8 mouse cellular contexts compared by ENCODE assay signal in the genomic region with DNA sequence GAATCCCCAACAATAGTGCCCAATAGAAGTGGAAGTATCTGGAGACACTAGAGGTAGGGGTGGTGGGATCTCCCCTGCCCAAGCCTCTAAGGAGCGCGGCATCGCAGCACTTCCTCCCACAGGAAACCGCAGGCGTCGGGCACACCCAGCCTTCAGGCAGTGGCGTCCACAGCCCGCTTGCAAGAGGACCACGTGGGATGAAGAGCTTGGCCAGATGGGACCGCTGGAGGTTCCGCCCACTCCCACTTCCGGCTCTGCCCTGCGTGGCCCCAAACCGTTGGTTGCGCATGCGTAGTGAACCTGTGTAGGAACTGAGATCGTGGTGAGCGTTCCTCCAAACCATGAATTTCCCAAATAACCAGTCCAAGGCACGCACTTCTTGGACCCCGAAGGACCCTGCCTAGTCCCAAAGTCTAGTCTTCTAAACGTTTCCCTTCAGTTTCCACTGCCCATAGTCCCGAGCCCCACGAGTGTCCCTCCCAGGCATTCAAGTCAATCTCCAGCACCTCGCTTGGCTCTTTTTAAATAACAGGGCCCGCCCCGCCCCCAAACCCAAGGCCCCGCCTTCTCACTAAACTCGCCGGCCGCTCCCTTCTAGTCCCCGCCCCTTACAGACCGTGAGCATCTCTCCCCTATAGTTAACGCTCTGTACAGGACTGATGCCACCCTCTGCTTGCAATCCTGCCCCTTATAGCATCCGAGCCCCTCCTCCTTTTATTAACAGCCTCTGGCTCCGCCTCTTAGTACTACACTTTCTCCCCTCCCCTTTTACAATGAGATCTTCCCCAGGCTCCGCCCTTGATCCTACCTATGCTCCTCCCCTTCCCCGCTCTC. TPM values are rescaled to one million over a fixed set of nuclear protein-coding genes. Genes with fewer than 3 reads are reported as not detected.
DNase-seq lines count a peak whose midpoint lies in the region; ATAC-seq lines count a peak whose summit lies in the region.

No protein-coding gene starts in this region.

- 0 out of 2 replicates have a peak, but pooled peaks cover 8% of the 10 kb centered on the region for H3K36me3 ChIP-seq in heart, embryonic 10.5 days
- no peaks in the 10 kb centered on the region for H3K36me3 ChIP-seq in kidney, embryonic 15.5 days

- WGBS in heart, embryonic 10.5 days: 1% methylated on average over 37 of the region's 37 CpGs
- under 1% methylated on average over 37 of the region's 37 CpGs for WGBS in kidney, embryonic 15.5 days

- peak; percentile 100 for DNase-seq in 416B (ENCODE audit: low read depth)
- DNase-seq in brain, adult 2 months (ENCODE audit: low read depth, low spot score): peak; percentile 98
- DNase-seq in heart, embryonic 10.5 days (ENCODE audit: low spot score): peak; percentile 98
- peak; percentile 94 for DNase-seq in liver
- DNase-seq in spleen, postnatal 4 days (ENCODE audit: low spot score in 2 of 2): peak; percentile 93 to 95

- peaks cover 36% of the 10 kb centered on the region for H3K27me3 ChIP-seq in heart, embryonic 10.5 days (ENCODE audit: insufficient read depth, poor library complexity, severe bottlenecking)
- H3K27me3 ChIP-seq in kidney, embryonic 15.5 days: no peaks in the 10 kb centered on the region

- peak overlapping the region; percentile 26 for H3K9ac ChIP-seq in kidney, embryonic 15.5 days

- H3K27ac ChIP-seq in heart, embryonic 10.5 days: peak overlapping the region; percentile 85
- peak overlapping the region; percentile 98 for H3K27ac ChIP-seq in kidney, embryonic 15.5 days

- H3K4me2 ChIP-seq in kidney, embryonic 15.5 days: peak overlapping the region; percentile 73

- ATAC-seq in erythroblast, adult 5-6 weeks (replicated peaks; ENCODE audit: low FRiP score, poor library complexity, severe bottlenecking): peak; percentile 83
- ATAC-seq in kidney, embryonic 15.5 days (replicated peaks; ENCODE audit: low FRiP score): peak; percentile 93
- ATAC-seq in monocyte, adult 5-6 weeks (replicated peaks; ENCODE audit: insufficient number of reproducible peaks, low FRiP score, low TSS enrichment, poor library complexity, severe bottlenecking): peak; percentile 74

- H3K4me3 ChIP-seq in heart, embryonic 10.5 days: peak overlapping the region; percentile 57
- H3K4me3 ChIP-seq in kidney, embryonic 15.5 days (replicated peaks): peak overlapping the region; percentile 50

- peaks cover 47% of the 10 kb centered on the region for H3K4me1 ChIP-seq in heart, embryonic 10.5 days
- peaks cover 59% of the 10 kb centered on the region for H3K4me1 ChIP-seq in kidney, embryonic 15.5 days

- H3K9me3 ChIP-seq in heart, embryonic 10.5 days: no peaks in the 10 kb centered on the region
- no peaks in the 10 kb centered on the region for H3K9me3 ChIP-seq in kidney, embryonic 15.5 days (replicated peaks)

RNA-seq across cellular contexts. Expression of a gene that starts 0.7 kb away (rescaled TPM):
- 2.5 TPM in 1 of 2 replicates, not detected in the other for total RNA-seq in erythroblast, adult 5-6 weeks (2015; ENCODE audit: low replicate concordance)
- total RNA-seq in erythroblast, adult 5-6 weeks (2017; ENCODE audit: low replicate concordance): 0.51 and 2.0 TPM in 2 replicates
- 3.2 and 3.3 TPM in 2 replicates for polyA plus RNA-seq in heart, embryonic 10.5 days (2016; fragmentation: Nextera tagmentation; extraction: Ambion mirVana)
- polyA plus RNA-seq in kidney, embryonic 15.5 days (2015; fragmentation: Nextera tagmentation; extraction: Ambion mirVana): 10.8 and 12.2 TPM in 2 replicates
- total RNA-seq in monocyte, adult 5-6 weeks (2017): 2.9 TPM in 2 of 3 replicates, not detected in the other

RNA-seq across cellular contexts. Expression of a gene that starts 1.9 kb away (rescaled TPM):
- 56.4 and 143 TPM in 2 replicates for total RNA-seq in erythroblast, adult 5-6 weeks (2015; ENCODE audit: low replicate concordance)
- 48.2 and 77.1 TPM in 2 replicates for total RNA-seq in erythroblast, adult 5-6 weeks (2017; ENCODE audit: low replicate concordance)
- 45.0 and 46.1 TPM in 2 replicates for polyA plus RNA-seq in heart, embryonic 10.5 days (2016; fragmentation: Nextera tagmentation; extraction: Ambion mirVana)
- 164 and 194 TPM in 2 replicates for polyA plus RNA-seq in kidney, embryonic 15.5 days (2015; fragmentation: Nextera tagmentation; extraction: Ambion mirVana)
- 293 to 405 TPM (median 376 TPM) in 3 replicates for total RNA-seq in monocyte, adult 5-6 weeks (2017)

RNA-seq across cellular contexts. Expression of a gene that starts 26.4 kb away (rescaled TPM):
- total RNA-seq in erythroblast, adult 5-6 weeks (2015; ENCODE audit: low replicate concordance): 1.3 TPM in 1 of 2 replicates, not detected in the other
- total RNA-seq in erythroblast, adult 5-6 weeks (2017; ENCODE audit: low replicate concordance): 0.26 and 3.8 TPM in 2 replicates
- polyA plus RNA-seq in heart, embryonic 10.5 days (2016; fragmentation: Nextera tagmentation; extraction: Ambion mirVana): 5.8 and 6.5 TPM in 2 replicates
- 6.2 and 6.5 TPM in 2 replicates for polyA plus RNA-seq in kidney, embryonic 15.5 days (2015; fragmentation: Nextera tagmentation; extraction: Ambion mirVana)
- 4.4 to 5.6 TPM (median 4.4 TPM) in 3 replicates for total RNA-seq in monocyte, adult 5-6 weeks (2017)

RNA-seq across cellular contexts. Expression of a gene that starts 26.6 kb away (rescaled TPM):
- 4.0 TPM in 1 of 2 replicates, not detected in the other for total RNA-seq in erythroblast, adult 5-6 weeks (2015; ENCODE audit: low replicate concordance)
- total RNA-seq in erythroblast, adult 5-6 weeks (2017; ENCODE audit: low replicate concordance): not detected in 2 replicates
- 0.99 and 1.5 TPM in 2 replicates for polyA plus RNA-seq in heart, embryonic 10.5 days (2016; fragmentation: Nextera tagmentation; extraction: Ambion mirVana)
- 0.93 and 1.1 TPM in 2 replicates for polyA plus RNA-seq in kidney, embryonic 15.5 days (2015; fragmentation: Nextera tagmentation; extraction: Ambion mirVana)
- total RNA-seq in monocyte, adult 5-6 weeks (2017): not detected in 3 replicates

RNA-seq across cellular contexts. Expression of a gene that starts 45.0 kb away (rescaled TPM):
- not detected in 2 replicates for total RNA-seq in erythroblast, adult 5-6 weeks (2015; ENCODE audit: low replicate concordance)
- 0.28 TPM in 1 of 2 replicates, not detected in the other for total RNA-seq in erythroblast, adult 5-6 weeks (2017; ENCODE audit: low replicate concordance)
- polyA plus RNA-seq in heart, embryonic 10.5 days (2016; fragmentation: Nextera tagmentation; extraction: Ambion mirVana): 0.10 and 0.18 TPM in 2 replicates
- polyA plus RNA-seq in kidney, embryonic 15.5 days (2015; fragmentation: Nextera tagmentation; extraction: Ambion mirVana): 0.42 and 0.47 TPM in 2 replicates
- 0.10 TPM in 1 of 3 replicates, not detected in the others for total RNA-seq in monocyte, adult 5-6 weeks (2017)

Comparison
In these comparisons a context has a peak if more than half of its experiments do, and no peak if none do; other contexts are left out.
1. Peak in every context shown above with its lines: DNase-seq, ATAC-seq, H3K4me3 ChIP-seq and H3K27ac ChIP-seq.